Mouse (Mus musculus) myocyte (in vitro differentiated cells): ENCODE data around the gene Emilin1. TPM values are rescaled to one million over a fixed set of nuclear protein-coding genes. Genes with fewer than 3 reads are reported as not detected.

ENCODE experiments used
- H3K27me3 ChIP-seq: one replicate; pipeline ENCODE4 v1.6.1; 2011; ENCODE audit not compliant: control insufficient read depth, insufficient read depth, insufficient read length
- H3K36me3 ChIP-seq: one replicate; pipeline ENCODE4 v1.6.1; 2011; ENCODE audit not compliant: control insufficient read depth, insufficient read depth
- H3K4me2 ChIP-seq: one replicate; pipeline ENCODE4 v1.6.1; 2011; ENCODE audit warnings: low read depth, control low read depth
- H3K4me3 ChIP-seq: one replicate; pipeline ENCODE4 v1.5.1; 2011; ENCODE audit warnings: mild to moderate bottlenecking, control low read depth, moderate library complexity
- H3K79me2 ChIP-seq: one replicate; pipeline ENCODE4 v1.6.1; 2011; ENCODE audit not compliant: control insufficient read depth, insufficient read depth
- H3ac ChIP-seq: one replicate; pipeline ENCODE4 v1.6.1; 2011; ENCODE audit not compliant: control insufficient read depth, insufficient read length
- E2F4 ChIP-seq: IDR thresholded peaks from one replicate; pipeline ENCODE4 v1.6.1; 2011; ENCODE audit warnings: mild to moderate bottlenecking, control low read depth, moderate library complexity; ENCODE audit not compliant: insufficient read depth
- MAX ChIP-seq: IDR thresholded peaks from one replicate; pipeline ENCODE4 v1.6.1; 2011; ENCODE audit warnings: low read depth, mild to moderate bottlenecking, control low read depth
- MYOD1 ChIP-seq, 3 experiments: IDR thresholded peaks; one replicate each; pipeline ENCODE4 v1.6.1; 2011; ENCODE audit warnings: control low read depth in 2 of 3, low read depth in 2 of 3, mild to moderate bottlenecking in 2 of 3, moderate library complexity in 1 of 3; ENCODE audit not compliant: insufficient read length in 2 of 3, control insufficient read depth in 1 of 3
- MYOG ChIP-seq, 3 experiments: IDR thresholded peaks; one replicate each; pipeline ENCODE4 v1.6.1; 2011; ENCODE audit warnings: control low read depth in 2 of 3, low read depth in 2 of 3, mild to moderate bottlenecking in 2 of 3; ENCODE audit not compliant: insufficient read length in 2 of 3, control insufficient read depth in 1 of 3, insufficient read depth in 1 of 3
- POLR2A ChIP-seq: IDR thresholded peaks from one replicate; pipeline ENCODE4 v1.6.1; 2011; ENCODE audit warnings: low read depth, mild to moderate bottlenecking, control low read depth, moderate library complexity; ENCODE audit not compliant: insufficient read length
- POLR2AphosphoS2 ChIP-seq: IDR thresholded peaks from one replicate; pipeline ENCODE4 v1.6.1; 2011; ENCODE audit warnings: low read depth, control low read depth; ENCODE audit not compliant: insufficient read length
- REST ChIP-seq: IDR thresholded peaks from one replicate; pipeline ENCODE4 v1.6.1; 2011; ENCODE audit warnings: mild to moderate bottlenecking, control low read depth, moderate library complexity; ENCODE audit not compliant: insufficient read depth, insufficient read length
- SRF ChIP-seq: IDR thresholded peaks from one replicate; pipeline ENCODE4 v1.6.1; 2011; ENCODE audit warnings: low read depth; ENCODE audit not compliant: control insufficient read depth, insufficient read length
- TCF12 ChIP-seq: IDR thresholded peaks from one replicate; pipeline ENCODE4 v1.6.1; 2011; ENCODE audit warnings: mild to moderate bottlenecking, control low read depth; ENCODE audit not compliant: poor library complexity, insufficient read depth, severe bottlenecking
- TCF3 ChIP-seq: IDR thresholded peaks from one replicate; pipeline ENCODE4 v1.6.1; 2011; ENCODE audit warnings: low read depth, control low read depth; ENCODE audit not compliant: insufficient read length
- USF1 ChIP-seq: IDR thresholded peaks from one replicate; pipeline ENCODE4 v1.6.1; 2011; ENCODE audit warnings: low read depth, mild to moderate bottlenecking, control low read depth, moderate library complexity
- polyA plus RNA-seq: library from polyadenylated mRNA; unstranded; fragments of >200 nt; fragmentation: generic; extraction: Trizol; gene quantifications from one replicate; pipeline ENCODE4 v1.2.1, GENCODE M21; 2012; ENCODE audit warnings: missing spikeins

Emilin1 gene
- polyA plus RNA-seq, 1 experiment, result 25.8 TPM

DNA sequence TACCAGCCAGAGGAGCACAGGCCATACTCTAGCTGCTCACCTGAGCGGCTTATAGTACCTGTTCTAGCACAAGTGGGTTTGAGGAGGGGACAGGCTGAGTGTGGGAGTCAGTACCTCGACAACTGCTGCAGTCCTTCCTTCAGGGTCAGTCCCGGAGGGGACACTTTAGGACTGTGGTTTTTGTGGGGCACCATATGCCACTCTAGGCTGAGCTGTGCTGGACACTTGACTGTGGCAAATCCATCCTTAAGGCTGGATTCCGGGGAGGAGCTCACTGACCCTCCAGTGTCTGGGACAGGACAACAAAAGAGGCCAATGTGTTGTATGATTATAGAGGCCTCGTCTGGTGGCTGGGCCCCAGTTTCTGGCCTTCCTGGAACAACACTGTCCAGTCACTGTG is 39.3 kb downstream of the Emilin1 start:
- Histone ChIP-seq H3ac (no peak overlapping the region), H3K4me3 (no peak overlapping the region), H3K79me2 (peaks cover 22% of the 10 kb centered on the region), H3K27me3 (no peaks in the 10 kb centered on the region), H3K4me2 (no peak overlapping the region), H3K36me3 (peaks cover 29% of the 10 kb centered on the region)
- peak; percentile 54 for TF ChIP-seq POLR2AphosphoS2
- no peak for TF ChIP-seq MYOD1 (IDR thresholded peaks at IDR 0.05; ENCODE audit: control insufficient read depth in 1 of 3, insufficient read length in 2 of 3, low read depth in 2 of 3)

DNA sequence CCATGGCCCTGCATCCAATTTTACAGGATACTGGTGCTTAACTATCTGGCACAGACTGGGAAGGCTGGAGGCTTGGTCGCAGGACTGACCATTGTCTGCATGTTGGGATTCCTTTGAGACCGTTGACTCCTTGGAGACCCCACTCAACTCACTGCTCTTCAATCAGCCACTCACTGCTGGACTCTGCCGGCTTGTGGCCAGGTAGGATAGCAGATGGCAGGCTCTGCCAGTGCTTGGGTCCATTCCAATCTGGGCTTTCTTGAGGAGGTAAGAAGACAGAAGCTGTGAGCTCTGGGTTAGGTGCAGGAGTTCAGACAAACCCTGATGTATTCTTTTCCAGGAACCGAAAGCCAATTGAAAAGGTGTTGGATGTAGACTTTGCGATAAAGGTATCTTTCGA is 40.9 kb downstream of the Emilin1 start:
- no peak overlapping the region for H3ac ChIP-seq
- H3K4me2 ChIP-seq, result no peak overlapping the region
- no peaks in the 10 kb centered on the region for H3K27me3 ChIP-seq
- H3K4me3 ChIP-seq, result no peak overlapping the region
- peaks cover 36% of the 10 kb centered on the region for H3K79me2 ChIP-seq
- TF ChIP-seq USF1 (no peak), MYOD1 (IDR thresholded peaks at IDR 0.05; ENCODE audit: control insufficient read depth in 1 of 3, insufficient read length in 2 of 3, low read depth in 2 of 3) (no peak), REST (no peak), POLR2AphosphoS2 (peak; percentile 40), MYOG (IDR thresholded peaks at IDR 0.05; ENCODE audit: control insufficient read depth in 1 of 3, insufficient read depth in 1 of 3, insufficient read length in 2 of 3, low read depth in 2 of 3) (no peak), TCF12 (no peak)
- H3K36me3 ChIP-seq, result peaks cover 36% of the 10 kb centered on the region

DNA sequence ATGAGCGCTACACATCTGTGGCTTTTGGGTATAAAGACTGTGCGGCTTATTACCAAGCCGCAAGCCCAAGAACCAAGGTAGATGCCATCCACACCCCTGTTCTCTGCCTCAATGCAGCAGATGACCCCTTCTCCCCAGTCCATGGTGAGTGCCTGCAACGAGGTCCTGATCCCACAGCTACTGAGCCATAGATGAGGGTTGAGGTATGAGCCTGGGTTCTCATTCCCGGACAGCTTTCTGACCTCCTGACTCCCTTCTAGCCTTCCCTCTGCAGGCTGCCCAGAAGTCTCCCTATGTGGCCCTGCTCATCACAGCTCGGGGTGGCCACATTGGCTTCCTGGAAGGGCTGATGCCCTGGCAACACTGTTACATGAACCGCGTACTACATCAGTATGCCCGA is 41.4 kb downstream of the Emilin1 start:
- TF ChIP-seq POLR2AphosphoS2, result peak; percentile 54
- TF ChIP-seq TCF3, result no peak
- TF ChIP-seq POLR2A, result peak; percentile 47
- TF ChIP-seq USF1, result no peak
- no peak for TF ChIP-seq REST
- no peak for TF ChIP-seq MYOG (IDR thresholded peaks at IDR 0.05; ENCODE audit: control insufficient read depth in 1 of 3, insufficient read depth in 1 of 3, insufficient read length in 2 of 3, low read depth in 2 of 3)
- no peak for TF ChIP-seq TCF12
- TF ChIP-seq MAX, result no peak
- TF ChIP-seq SRF, result no peak
- TF ChIP-seq E2F4, result no peak
- H3K36me3 ChIP-seq, result peaks cover 36% of the 10 kb centered on the region

DNA sequence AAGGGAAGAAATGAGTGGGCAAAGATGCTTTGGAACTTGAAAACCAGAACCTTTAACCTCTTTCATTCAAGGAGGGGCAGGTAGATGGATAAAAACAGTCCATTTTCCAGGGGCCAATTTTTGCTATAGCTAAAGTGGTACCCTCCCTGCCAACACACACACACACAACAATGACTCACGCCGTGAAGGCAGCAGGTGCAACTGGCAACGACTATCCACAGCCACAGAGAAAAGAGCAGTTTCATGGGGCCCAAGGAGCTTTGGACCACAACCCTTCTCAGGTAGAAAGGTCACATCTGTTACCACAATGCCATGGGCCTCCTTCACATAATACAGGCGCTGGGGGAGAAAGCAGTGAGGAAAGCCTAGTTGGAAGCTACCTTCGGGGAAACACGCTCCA is 42.5 kb downstream of the Emilin1 start:
- Histone ChIP-seq H3ac (no peak overlapping the region), H3K27me3 (no peaks in the 10 kb centered on the region), H3K4me3 (no peak overlapping the region), H3K4me2 (no peak overlapping the region), H3K36me3 (peaks cover 36% of the 10 kb centered on the region), H3K79me2 (peaks cover 39% of the 10 kb centered on the region)
- TF ChIP-seq MAX, result no peak
- TF ChIP-seq MYOD1 (IDR thresholded peaks at IDR 0.05; ENCODE audit: control insufficient read depth in 1 of 3, insufficient read length in 2 of 3, low read depth in 2 of 3), result peak in 1 of 3 experiments; percentile 58

More for the DNA sequence above, 41.4 kb downstream of the Emilin1 start:
- Histone ChIP-seq H3K79me2 (peaks cover 41% of the 10 kb centered on the region), H3K27me3 (no peaks in the 10 kb centered on the region), H3K4me2 (no peak overlapping the region), H3K4me3 (no peak overlapping the region), H3ac (no peak overlapping the region)

DNA sequence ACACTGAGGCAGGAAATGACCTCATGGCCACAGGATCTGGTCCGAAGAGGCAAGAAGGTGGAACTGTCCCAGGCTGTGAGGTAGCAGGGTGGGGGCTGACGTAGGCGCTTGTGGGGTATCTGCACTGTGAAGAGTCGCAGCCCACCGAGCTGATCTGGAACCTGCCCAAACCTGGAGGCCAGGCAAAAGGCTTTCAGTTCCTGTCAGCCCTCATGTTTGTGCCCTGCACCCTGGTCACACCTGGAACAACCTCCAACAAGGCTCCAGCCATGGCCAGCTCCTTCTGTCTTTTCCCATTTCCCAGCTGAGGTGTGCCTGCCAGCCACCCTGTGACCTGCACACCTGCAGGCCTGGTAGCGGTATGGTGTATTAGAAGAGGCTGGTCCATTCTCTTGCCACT is 44.7 kb downstream of the Emilin1 start:
- Histone ChIP-seq H3K4me3 (no peak overlapping the region), H3K4me2 (peak overlapping the region; percentile 93)

GRCm38 (mm10) chr5:30959198-30959854 is 46.1 kb downstream of the Emilin1 start:
- TF ChIP-seq E2F4, result no peak
- peak; percentile 33 for TF ChIP-seq POLR2A
- peaks cover 24% of the 10 kb centered on the region for H3K79me2 ChIP-seq
- peak overlapping the region; percentile 47 for H3ac ChIP-seq
- H3K36me3 ChIP-seq, result peaks cover 26% of the 10 kb centered on the region
- H3K4me3 ChIP-seq, result peak overlapping the region; percentile 88
- H3K4me2 ChIP-seq, result peak overlapping the region; percentile 93
- H3K27me3 ChIP-seq, result no peaks in the 10 kb centered on the region

More for the DNA sequence above, 44.7 kb downstream of the Emilin1 start:
- peaks cover 31% of the 10 kb centered on the region for H3K79me2 ChIP-seq
- H3K27me3 ChIP-seq, result no peaks in the 10 kb centered on the region
- peaks cover 36% of the 10 kb centered on the region for H3K36me3 ChIP-seq
- H3ac ChIP-seq, result no peak overlapping the region
- TF ChIP-seq POLR2AphosphoS2 (peak; percentile 58), SRF (no peak), MYOG (IDR thresholded peaks at IDR 0.05; ENCODE audit: control insufficient read depth in 1 of 3, insufficient read depth in 1 of 3, insufficient read length in 2 of 3, low read depth in 2 of 3) (peak in 1 of 3 experiments; percentile 6), POLR2A (peak; percentile 21)
